8 mouse cellular contexts compared by ENCODE assay signal in genomic region chr13:77134931-77135620, GRCm38 (mm10). TPM values are rescaled to one million over a fixed set of nuclear protein-coding genes. Genes with fewer than 3 reads are reported as not detected.
DNase-seq lines count a peak whose midpoint lies in the region; ATAC-seq and TF ChIP-seq lines count a peak whose summit lies in the region.

TSS of gene Slf1 (minus strand) at chr13:77135473.
TSS of gene 2210408I21Rik (plus strand) at chr13:77135540.

- ATAC-seq in activated CD4-positive, CD25-positive, alpha-beta regulatory T cell, adult 4 months, result peak; percentile 96
- ATAC-seq in megakaryocyte progenitor cell, adult 5-6 weeks (replicated peaks; ENCODE audit: poor library complexity), result peak; percentile 98

- TF ChIP-seq CTCF in cortical plate, adult 2 months (IDR thresholded peaks at IDR 0.05; ENCODE audit: extremely low read depth, insufficient read depth, low read length), result no peak

- H3K4me3 ChIP-seq in cortical plate, adult 2 months (ENCODE audit: insufficient read depth, low read length), result peak within 1 kb of the TSS; percentile 75

- 0 out of 2 replicates have a peak within 1 kb of the TSS, but pooled peaks have one; percentile 11 for H3K27ac ChIP-seq in cortical plate, adult 2 months (ENCODE audit: insufficient read depth, low read length)

- DNase-seq in gastrocnemius, postnatal 10 days, result peak; percentile 83
- DNase-seq in induced T-regulatory cell, adult 2 months (ENCODE audit: low read depth), result peak; percentile 89
- DNase-seq in left cerebral cortex, adult 9 months (ENCODE audit: low spot score in 2 of 2), result peak; percentile 59 to 91
- DNase-seq in right cerebral cortex, postnatal 14 days, result peak; percentile 89
- peak; percentile 81 to 89 for DNase-seq in urinary bladder, postnatal 36 days (ENCODE audit: low spot score in 2 of 2)

- TF ChIP-seq POLR2A in cortical plate, adult 2 months (IDR thresholded peaks at IDR 0.05; ENCODE audit: extremely low read depth, insufficient read depth, low read length), result peak; percentile 79; the same call in 1 of the 2 replicates

- no peaks in the 10 kb centered on the region for H3K4me1 ChIP-seq in cortical plate, adult 2 months (ENCODE audit: control insufficient read depth, insufficient read depth, low read length)

RNA-seq across cellular contexts. Expression of gene Slf1, which starts in this region (rescaled TPM):
- 10 to 100 TPM; 27.2 to 29.5 TPM for polyA plus RNA-seq in activated CD4-positive, CD25-positive, alpha-beta regulatory T cell, adult 4 months (2017; shearing (Covaris generic))
- polyA plus RNA-seq in cortical plate, adult 2 months (2012; rRNA removed), result 20.7 and 20.8 TPM in 2 replicates
- 10 to 100 TPM in 1 of 2 experiments, 1 to 10 TPM in 1; 8.4 to 10.5 TPM for total RNA-seq in gastrocnemius, postnatal 10 days (2021)
- 24.4 and 27.6 TPM in 2 replicates for total RNA-seq in megakaryocyte progenitor cell, adult 5-6 weeks (2015)
- 22.8 and 28.5 TPM in 2 replicates for total RNA-seq in megakaryocyte progenitor cell, adult 5-6 weeks (2017)

RNA-seq across cellular contexts. Expression of gene 2210408I21Rik, which starts in this region (rescaled TPM):
- polyA plus RNA-seq in activated CD4-positive, CD25-positive, alpha-beta regulatory T cell, adult 4 months (2017; shearing (Covaris generic)), result 1 to 10 TPM; 1.4 to 2.9 TPM
- polyA plus RNA-seq in cortical plate, adult 2 months (2012; rRNA removed), result 4.7 and 4.8 TPM in 2 replicates
- total RNA-seq in gastrocnemius, postnatal 10 days (2021), result 1 to 10 TPM; 4.8 to 5.9 TPM
- total RNA-seq in megakaryocyte progenitor cell, adult 5-6 weeks (2015), result 6.5 and 7.3 TPM in 2 replicates
- 3.4 and 4.7 TPM in 2 replicates for total RNA-seq in megakaryocyte progenitor cell, adult 5-6 weeks (2017)

Comparison
In these comparisons a context has a peak if more than half of its experiments do, and no peak if none do; other contexts are left out.
1. Peak in every context shown above with its lines: DNase-seq, ATAC-seq, H3K4me3 ChIP-seq and H3K27ac ChIP-seq.